Comparison of ENCODE assay signal across 22 mouse cellular contexts in the genomic region with DNA sequence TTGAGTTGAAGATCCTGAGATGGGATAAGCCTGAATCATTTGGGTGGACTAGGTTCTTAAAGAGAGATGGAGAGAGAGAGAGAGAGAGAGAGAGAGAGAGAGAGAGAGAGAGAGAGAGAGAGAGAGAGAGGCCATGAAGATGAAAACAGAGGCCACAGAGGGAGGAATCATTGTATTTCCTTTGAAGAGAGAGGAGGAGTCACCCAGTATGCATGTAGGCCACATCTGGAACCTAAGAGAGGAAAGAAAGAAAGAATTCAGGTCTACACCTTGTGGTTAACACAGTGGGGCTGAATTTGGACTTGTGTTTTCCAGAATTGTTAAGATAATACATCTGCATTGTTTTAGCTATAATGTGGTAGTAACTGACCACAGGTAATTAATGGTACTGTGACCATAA.
"Had no signal": no experiment of that assay in that cellular context is flagged by ENCODE, and none has a peak within 500 bp of the region (broad histone marks: within the 10 kb centered on the region; RNA-seq: fewer than 3 reads in every experiment).

No protein-coding gene starts in this region.

- H3K27ac ChIP-seq: kidney, postnatal 0 days; limb, embryonic 12.5 days; limb, embryonic 15.5 days; liver, embryonic 14.5 days; macrophage; midbrain, embryonic 10.5 days; midbrain, embryonic 13.5 days; neural tube, embryonic 13.5 days; stomach, embryonic 15.5 days had no signal

- H3K27me3 ChIP-seq: limb, embryonic 12.5 days; limb, embryonic 15.5 days; megakaryocyte, embryonic 14.5 days; midbrain, embryonic 13.5 days; neural tube, embryonic 13.5 days; stomach, embryonic 15.5 days had no signal

- H3K4me2 ChIP-seq: limb, embryonic 12.5 days; limb, embryonic 15.5 days; liver, embryonic 11.5 days; lung, embryonic 14.5 days; midbrain, embryonic 13.5 days; neural tube, embryonic 13.5 days; stomach, embryonic 15.5 days had no signal

- DNase-seq: kidney, postnatal 25 days; left cerebral cortex, postnatal 4 days; liver, postnatal 0 days; lung, embryonic 14.5 days; retina, postnatal 1 day; right cerebral cortex, postnatal 25 days; spleen, adult 18-20 months; thymus, postnatal 36 days had no signal

- H3K4me3 ChIP-seq: limb, embryonic 12.5 days; limb, embryonic 15.5 days; megakaryocyte, embryonic 14.5 days; midbrain, embryonic 10.5 days; midbrain, embryonic 13.5 days; myocyte; neural tube, embryonic 13.5 days; stomach, embryonic 15.5 days had no signal

- H3K9ac ChIP-seq: limb, embryonic 12.5 days; limb, embryonic 15.5 days; liver, embryonic 14.5 days; liver, postnatal 0 days; lung, embryonic 14.5 days; midbrain, embryonic 13.5 days; neural tube, embryonic 13.5 days; stomach, embryonic 15.5 days had no signal

- H3K36me3 ChIP-seq: limb, embryonic 12.5 days; limb, embryonic 15.5 days; midbrain, embryonic 10.5 days; midbrain, embryonic 13.5 days; neural tube, embryonic 13.5 days; stomach, embryonic 15.5 days had no signal

- ATAC-seq: liver, postnatal 0 days; lung, postnatal 0 days; midbrain, embryonic 13.5 days; midbrain, embryonic 16.5 days had no signal

- H3K4me1 ChIP-seq: limb, embryonic 15.5 days; midbrain, embryonic 10.5 days; midbrain, embryonic 13.5 days; neural tube, embryonic 13.5 days; stomach, embryonic 15.5 days had no signal

- H3K9me3 ChIP-seq: limb, embryonic 12.5 days; limb, embryonic 15.5 days; midbrain, embryonic 10.5 days; midbrain, embryonic 13.5 days; neural tube, embryonic 13.5 days; stomach, embryonic 15.5 days had no signal
